Mouse (Mus musculus): ENCODE data around the gene Cbr2.

The Cbr2 gene

GRCm38 (mm10) chr11:120682683-120683082, 49.2 kb downstream of the Cbr2 start:
- ATAC-seq (ENCODE audit: insufficient number of reproducible peaks, low FRiP score, low TSS enrichment) = no peak

GRCm38 (mm10) chr11:120679909-120680308, 52.0 kb downstream of the Cbr2 start:
- ATAC-seq (ENCODE audit: insufficient number of reproducible peaks, low FRiP score, low TSS enrichment) = no peak
